Comparison of ENCODE assay signal across 10 mouse cellular contexts in the genomic region with DNA sequence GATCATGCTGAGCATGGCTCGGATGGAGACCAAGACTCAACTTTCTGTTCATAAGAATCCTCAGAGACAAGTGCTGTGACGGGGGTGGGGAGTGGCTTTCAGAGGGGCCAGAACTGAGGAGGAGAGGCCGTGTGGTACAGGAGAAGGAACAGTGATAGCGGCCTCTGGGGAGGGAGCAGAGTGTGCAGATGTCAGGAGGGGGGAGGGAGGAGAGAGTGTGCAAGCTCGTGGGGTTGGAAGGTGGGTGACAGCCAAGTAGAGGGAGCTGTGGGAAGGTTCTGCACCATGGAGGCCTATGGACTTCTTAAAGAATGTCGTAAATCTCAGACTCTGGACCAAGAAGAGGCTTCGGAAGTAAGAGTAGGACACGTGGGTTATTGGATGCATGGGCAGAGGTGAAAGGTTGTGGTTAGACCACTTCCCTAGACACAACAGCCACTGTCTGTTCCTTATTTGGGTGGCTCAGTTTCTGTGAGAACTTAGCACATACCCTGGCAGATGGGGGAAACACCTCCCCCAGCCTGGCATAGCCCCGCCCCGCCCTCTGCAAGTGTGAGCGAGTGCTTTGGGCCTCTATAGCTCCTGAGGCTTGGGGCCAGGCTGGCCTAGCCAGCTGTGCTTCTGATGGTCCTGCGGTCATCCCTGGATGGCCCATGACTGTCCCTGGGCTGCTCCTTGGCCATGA. TPM values are rescaled to one million over a fixed set of nuclear protein-coding genes. Genes with fewer than 3 reads are reported as not detected.
DNase-seq lines count a peak whose midpoint lies in the region; ATAC-seq lines count a peak whose summit lies in the region.
"Had no signal": no experiment of that assay in that cellular context is flagged by ENCODE, and none has a peak within 500 bp of the region (broad histone marks: within the 10 kb centered on the region; RNA-seq: fewer than 3 reads in every experiment).

No protein-coding gene starts in this region.

- H3K27me3 ChIP-seq in forebrain, embryonic 14.5 days (replicated peaks; ENCODE audit: control insufficient read depth, insufficient read depth, low read length) = no peaks in the 10 kb centered on the region

- H3K4me2 ChIP-seq in forebrain, embryonic 14.5 days (ENCODE audit: low read length) = no peak overlapping the region

- no peaks in the 10 kb centered on the region for H3K36me3 ChIP-seq in forebrain, embryonic 14.5 days (ENCODE audit: control insufficient read depth, insufficient read depth, low read length)

- no peak overlapping the region for H3K4me3 ChIP-seq in forebrain, embryonic 14.5 days (ENCODE audit: low read depth, low read length)

- no peaks in the 10 kb centered on the region for H3K4me1 ChIP-seq in forebrain, embryonic 14.5 days (ENCODE audit: control insufficient read depth, insufficient read depth, low read length)

- 77% methylated on average over 12 of the region's 12 CpGs for WGBS in forebrain, embryonic 14.5 days

- H3K27ac ChIP-seq in forebrain, embryonic 14.5 days (ENCODE audit: low read depth, low read length) = no peak overlapping the region

- H3K9me3 ChIP-seq in forebrain, embryonic 14.5 days (replicated peaks; ENCODE audit: control insufficient read depth, low read length) = no peaks in the 10 kb centered on the region

- peak; percentile 35; the same call in 1 of the 2 replicates for ATAC-seq in megakaryocyte-erythroid progenitor cell, adult 5-6 weeks (replicated peaks; ENCODE audit: low FRiP score, low TSS enrichment, poor library complexity, severe bottlenecking)
- ATAC-seq in forebrain, embryonic 14.5 days = no peak

- H3K9ac ChIP-seq in forebrain, embryonic 14.5 days (ENCODE audit: low read length) = no peak overlapping the region

- DNase-seq in layer of hippocampus, adult 9-11 months = peak; percentile 44
- DNase-seq in layer of hippocampus, postnatal 36 days = no peak
- peak; percentile 20 for DNase-seq in c-Kit-positive CD71-negative TER-119-negative erythroid progenitor cells, embryonic 14.5 days (ENCODE audit: low read depth)
- peak; percentile 48 to 53 for DNase-seq in thymus, postnatal 10 days (ENCODE audit: low spot score in 2 of 2)
- DNase-seq in forebrain, embryonic 14.5 days (ENCODE audit: low spot score) = no peak
- no peak for DNase-seq in adipocyte (ENCODE audit: low spot score)
- DNase-seq in testis, postnatal 14 days (ENCODE audit: low spot score) = no peak
- DNase-seq: gastrocnemius, postnatal 25 days; kidney, adult 8-10 months had no signal

RNA-seq across cellular contexts. Expression of a gene that starts 28.5 kb away (rescaled TPM):
- total RNA-seq in layer of hippocampus, postnatal 36 days (2021) = 10 to 100 TPM; 20.1 to 23.1 TPM
- total RNA-seq in megakaryocyte-erythroid progenitor cell, adult 5-6 weeks (2014; fragmentation: Nextera tagmentation) = 66.1 and 83.1 TPM in 2 replicates
- total RNA-seq in megakaryocyte-erythroid progenitor cell, adult 5-6 weeks (2017) = 30.8 and 52.2 TPM in 2 replicates
- 3.6 and 4.9 TPM in 2 replicates for polyA plus RNA-seq in forebrain, embryonic 14.5 days (2014; fragmentation: Nextera tagmentation; extraction: Ambion mirVana)

RNA-seq across cellular contexts. Expression of a gene that starts 47.7 kb away (rescaled TPM):
- total RNA-seq in layer of hippocampus, postnatal 36 days (2021) = 10 to 100 TPM; 75.3 to 87.6 TPM
- 42.5 and 67.4 TPM in 2 replicates for total RNA-seq in megakaryocyte-erythroid progenitor cell, adult 5-6 weeks (2014; fragmentation: Nextera tagmentation)
- 37.1 and 54.9 TPM in 2 replicates for total RNA-seq in megakaryocyte-erythroid progenitor cell, adult 5-6 weeks (2017)
- 36.8 and 38.0 TPM in 2 replicates for polyA plus RNA-seq in forebrain, embryonic 14.5 days (2014; fragmentation: Nextera tagmentation; extraction: Ambion mirVana)

Comparison
In these comparisons a context has a peak if more than half of its experiments do, and no peak if none do; other contexts are left out.
1. DNase-seq: peak in layer of hippocampus, adult 9-11 months (single experiment), c-Kit-positive CD71-negative TER-119-negative erythroid progenitor cells, embryonic 14.5 days (single experiment) and thymus, postnatal 10 days (2 of 2); none in layer of hippocampus, postnatal 36 days (0 of 2), forebrain, embryonic 14.5 days (single experiment), adipocyte (single experiment) and testis, postnatal 14 days (single experiment).